Mouse (Mus musculus): Measurements from ENCODE around the gene Ubac1.

Ubac1 gene

GRCm38 (mm10) chr2:26021561-26022257 is at the start of gene Ubac1:
Ubac1 (minus strand) TSS chr2:26021747.
- in situ Hi-C loops (cut with MboI, MseI), result loop anchor here (5.0 kb wide), 1 partner anchor 121 kb away; no protein-coding TSS in a partner anchor

- in situ Hi-C loops (cut with MboI, MseI), result no loop called here
Measured at GRCm38 (mm10) chr2:26068592-26068991, 47.0 kb upstream of the Ubac1 start.

DNA sequence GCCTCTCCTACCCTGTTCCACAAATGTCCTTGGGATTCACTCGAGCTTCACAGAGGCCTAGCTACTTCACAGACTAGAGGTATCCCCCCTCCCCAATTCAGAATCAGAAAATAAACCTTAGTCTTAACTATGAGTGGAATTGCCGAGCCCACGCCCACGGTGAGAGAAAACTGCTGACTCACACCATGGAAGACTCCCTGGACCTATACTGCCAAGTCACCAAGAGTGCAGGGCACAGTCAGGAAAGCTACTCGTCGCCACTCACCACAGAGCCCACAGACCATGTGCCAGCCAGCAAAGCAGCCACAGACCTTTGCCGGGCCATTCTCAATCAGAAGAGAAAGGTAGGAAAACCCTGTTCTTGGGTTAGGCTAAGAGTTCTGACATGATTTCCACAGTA is 46.6 kb upstream of the Ubac1 start:
- in situ Hi-C loops (cut with MboI, MseI), result no loop called here

DNA sequence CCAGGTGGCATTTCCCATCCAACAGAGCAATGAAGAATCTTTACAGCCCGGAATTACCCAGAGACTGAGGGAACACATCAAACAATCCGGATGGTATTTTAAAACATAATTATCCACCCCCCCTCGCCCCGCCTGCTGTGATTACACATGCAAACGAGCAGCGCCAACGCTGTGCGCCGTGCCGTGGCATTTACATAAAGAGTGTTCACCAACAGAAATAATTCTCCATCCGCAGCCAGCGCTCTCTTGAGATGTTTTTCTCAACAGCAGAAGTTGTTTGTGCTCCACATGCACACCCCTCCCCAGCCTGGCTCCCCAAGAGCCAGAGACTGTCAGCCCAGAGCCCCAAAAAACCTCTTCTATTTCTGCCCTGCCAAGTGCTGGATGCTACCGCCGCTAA is 45.0 kb upstream of the Ubac1 start:
- in situ Hi-C loops (cut with MboI, MseI), result no loop called here

GRCm38 (mm10) chr2:26062742-26063427 is 41.3 kb upstream of the Ubac1 start:
- in situ Hi-C loops (cut with MboI, MseI), result no loop called here

DNA sequence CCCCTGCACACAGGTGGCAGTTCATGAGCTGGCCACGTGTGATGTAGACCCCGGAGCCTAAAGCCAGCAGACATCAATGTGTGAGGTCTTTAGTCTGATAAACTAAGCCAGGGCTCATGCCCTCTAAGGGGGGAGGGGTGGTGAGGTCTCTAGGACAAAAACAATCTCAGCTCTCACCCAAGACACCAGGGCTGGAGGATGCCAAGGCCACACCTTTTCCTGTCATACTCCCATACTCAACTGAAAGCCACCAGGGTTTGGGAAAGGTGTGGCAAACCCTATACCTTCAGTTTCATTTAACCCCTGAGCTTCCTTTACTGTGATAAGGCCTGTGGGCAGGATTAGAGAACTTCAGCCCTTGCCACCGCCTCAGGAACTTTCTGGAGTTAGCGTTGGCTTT is 40.7 kb upstream of the Ubac1 start:
- in situ Hi-C loops (cut with MboI, MseI), result no loop called here

GRCm38 (mm10) chr2:26061018-26061666 is 39.6 kb upstream of the Ubac1 start:
- in situ Hi-C loops (cut with MboI, MseI), result no loop called here

GRCm38 (mm10) chr2:26057053-26057452 is 35.5 kb upstream of the Ubac1 start:
- in situ Hi-C loops (cut with MboI, MseI), result no loop called here

- in situ Hi-C loops (cut with MboI, MseI), result no loop called here
Measured at GRCm38 (mm10) chr2:26056226-26056625, 34.7 kb upstream of the Ubac1 start.

GRCm38 (mm10) chr2:26055747-26056102 is 34.2 kb upstream of the Ubac1 start:
- in situ Hi-C loops (cut with MboI, MseI), result no loop called here

GRCm38 (mm10) chr2:26055046-26055746 is 33.6 kb upstream of the Ubac1 start:
- in situ Hi-C loops (cut with MboI, MseI), result no loop called here

DNA sequence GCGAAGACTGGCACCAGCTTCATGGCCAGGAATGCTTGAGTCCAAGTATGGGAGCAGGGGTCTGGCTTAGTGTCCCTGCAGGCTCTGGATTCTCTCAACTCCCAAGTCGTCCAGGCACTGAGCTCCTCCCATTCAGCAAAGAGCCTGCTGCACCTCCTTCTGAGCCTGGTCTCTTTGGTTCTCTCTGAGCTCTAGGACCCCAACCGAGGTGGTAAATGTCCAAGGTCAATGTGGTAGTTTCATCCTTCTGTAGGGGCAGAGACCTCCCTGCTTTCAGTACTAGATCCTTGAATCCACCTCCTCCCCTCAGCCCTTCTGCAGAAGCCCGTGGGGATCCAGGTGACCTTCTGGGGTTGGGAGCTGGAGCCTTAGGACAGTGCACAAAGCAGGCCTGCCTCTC is 31.3 kb upstream of the Ubac1 start:
- in situ Hi-C loops (cut with MboI, MseI), result no loop called here

- in situ Hi-C loops (cut with MboI, MseI), result no loop called here
Measured at GRCm38 (mm10) chr2:26048816-26049215, 27.3 kb upstream of the Ubac1 start.

GRCm38 (mm10) chr2:26044216-26044615 is 22.7 kb upstream of the Ubac1 start:
- in situ Hi-C loops (cut with MboI, MseI), result no loop called here

DNA sequence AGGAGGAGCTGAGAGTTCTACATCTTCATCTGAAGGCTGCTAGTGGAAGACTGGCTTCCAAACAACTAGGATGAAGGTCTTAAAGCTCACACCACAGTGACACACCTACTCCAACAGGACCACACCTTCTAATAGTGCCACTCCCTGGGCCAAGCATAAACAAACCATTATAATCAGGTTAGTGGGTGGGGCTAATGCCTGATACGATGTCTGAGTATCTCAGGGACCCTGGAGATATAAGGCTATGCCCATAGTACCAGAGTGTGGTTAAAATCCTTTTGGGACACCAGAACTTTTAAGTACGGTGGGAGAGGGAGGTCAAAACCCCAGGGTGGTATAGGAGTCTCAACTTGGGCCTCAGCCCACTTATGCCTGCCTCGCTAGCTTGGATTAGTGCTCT is 21.1 kb upstream of the Ubac1 start:
- in situ Hi-C loops (cut with MboI, MseI), result no loop called here

- in situ Hi-C loops (cut with MboI, MseI), result no loop called here
Measured at GRCm38 (mm10) chr2:26041163-26041810, 19.7 kb upstream of the Ubac1 start.

DNA sequence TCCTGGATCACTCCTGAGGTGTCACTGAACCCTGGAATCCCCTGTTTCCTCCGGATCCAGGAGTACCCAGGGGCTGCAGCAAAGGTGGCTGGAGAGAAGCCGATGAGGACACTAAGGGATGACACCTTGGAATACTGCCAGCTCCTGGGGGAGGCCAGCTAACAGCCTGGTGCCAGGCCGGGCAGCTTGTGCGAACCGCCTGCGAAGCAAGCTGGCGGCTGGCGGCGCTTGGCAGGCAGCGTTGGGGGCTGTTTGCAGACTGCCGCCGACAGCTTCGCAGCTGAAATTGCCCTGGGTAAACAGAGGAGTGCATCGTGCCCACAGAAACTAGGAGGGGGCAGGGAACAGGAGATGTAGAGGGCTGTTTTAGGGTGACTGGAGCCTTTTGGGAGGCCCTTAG is 18.4 kb upstream of the Ubac1 start:
- in situ Hi-C loops (cut with MboI, MseI), result no loop called here

DNA sequence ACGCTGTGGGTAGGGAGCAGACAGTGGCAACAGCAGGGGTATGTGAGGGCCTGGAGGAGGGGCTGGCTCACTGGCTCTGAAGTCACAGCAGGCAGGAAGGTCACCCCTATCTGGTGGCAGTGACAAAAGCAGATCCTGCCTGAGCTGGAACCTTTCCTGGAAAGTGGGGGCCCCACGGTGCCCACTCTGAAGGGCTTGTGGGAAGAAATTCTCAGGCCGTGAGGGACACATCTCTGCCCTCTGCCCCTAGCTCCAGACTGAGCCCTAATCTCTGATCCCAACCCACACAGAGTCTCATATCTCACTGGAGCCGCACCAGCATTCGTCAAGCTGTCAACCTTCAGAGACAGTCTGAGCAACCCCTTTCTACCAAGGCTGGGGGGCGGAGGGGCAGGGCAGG is 15.8 kb upstream of the Ubac1 start:
- in situ Hi-C loops (cut with MboI, MseI), result no loop called here

- in situ Hi-C loops (cut with MboI, MseI), result no loop called here
Measured at GRCm38 (mm10) chr2:26034344-26035050, 12.9 kb upstream of the Ubac1 start.

DNA sequence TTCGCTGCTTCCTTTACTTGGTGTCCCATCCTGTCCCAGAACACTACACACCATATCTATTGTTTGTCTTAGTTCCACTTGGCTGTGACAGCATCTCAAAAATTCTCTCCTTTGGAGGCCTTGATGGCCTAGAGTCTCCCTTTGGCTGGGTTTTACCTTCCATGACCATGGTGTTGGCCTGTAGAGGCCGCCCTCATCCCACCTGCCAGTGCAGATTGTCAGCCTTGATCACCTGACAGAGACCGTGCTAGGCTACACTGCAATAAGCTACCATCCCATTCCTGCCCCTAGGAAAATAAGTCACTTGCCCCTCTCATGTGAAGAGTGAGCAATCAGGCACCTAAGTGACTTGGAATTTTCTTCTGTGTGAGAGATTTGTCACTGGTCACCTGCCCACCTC is 8.7 kb upstream of the Ubac1 start:
- in situ Hi-C loops (cut with MboI, MseI), result no loop called here

Measured in T-helper 1 cell (primary cell).